Mouse (Mus musculus) left cerebral cortex, adult 9 months (tissue): Measurements from ENCODE around the gene Usp45.
"Not testable (repeated sequence)": the region's sequence is repeated elsewhere in the genome, so short reads cannot be mapped to it uniquely, and the experiment has no call there.

ENCODE experiments used
- DNase-seq, 2 experiments: peaks; one replicate each; pipeline ENCODE4 v3.0.0; 2022; ENCODE audit warnings: low spot score in 2 of 2

The Usp45 gene

DNA sequence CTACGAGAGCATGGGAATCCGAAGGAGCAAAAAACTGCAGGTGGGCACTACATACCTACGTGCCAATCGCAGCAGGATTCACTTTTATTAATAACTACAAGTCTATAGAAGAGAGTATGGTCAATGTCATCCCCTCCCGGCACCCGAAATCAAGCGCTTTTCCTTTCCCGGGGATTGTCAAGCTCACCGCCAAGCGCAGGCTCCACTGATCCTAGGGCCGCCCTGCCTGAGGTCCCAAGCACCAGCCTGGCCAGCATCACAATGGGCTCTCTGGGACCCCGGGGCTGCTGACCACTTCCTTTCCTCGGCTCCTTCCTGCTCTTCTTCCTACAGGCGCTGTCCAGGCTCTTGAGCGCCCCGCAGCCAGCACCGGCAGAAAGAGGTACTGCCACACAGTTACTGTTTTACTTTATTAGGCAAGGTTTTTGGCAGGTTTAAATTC lies at the start of gene Usp45, which contains the start of gene Tstd3:
TSS of gene Usp45 (plus strand) at position 294 of the 442 bp plus-strand sequence.
TSS of gene Tstd3 (minus strand) at position 350 of the 442 bp plus-strand sequence.
- DNase-seq: peak; percentile 50 to 92

DNA sequence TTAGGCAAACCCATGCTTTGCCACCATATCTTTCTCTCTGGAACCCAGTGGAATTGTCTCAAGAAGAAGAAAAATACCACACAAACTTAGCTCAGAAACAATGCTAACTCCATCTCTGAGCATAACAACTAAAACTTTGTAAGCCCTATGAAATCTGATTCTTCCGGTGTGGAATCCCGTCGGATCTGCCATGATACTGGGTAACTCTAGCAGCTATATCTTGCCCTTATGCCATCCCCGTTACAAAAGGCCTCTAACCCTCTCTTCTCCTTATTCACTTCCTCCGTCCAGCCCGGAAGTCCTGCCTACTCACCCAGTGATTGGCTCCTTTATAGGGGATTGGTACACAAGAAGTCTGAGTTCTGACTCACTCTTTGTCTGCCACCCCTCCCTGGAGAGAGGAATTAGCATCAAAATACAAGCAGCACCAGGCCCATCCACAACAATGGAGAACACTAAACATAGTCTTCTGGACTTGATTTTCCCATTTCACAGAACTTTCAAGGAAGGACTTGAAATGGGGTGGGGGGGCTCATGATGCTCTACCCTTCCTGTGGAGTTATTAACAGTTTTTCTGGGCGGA lies 44.1 kb upstream of the Usp45 start:
- no peak for DNase-seq

DNA sequence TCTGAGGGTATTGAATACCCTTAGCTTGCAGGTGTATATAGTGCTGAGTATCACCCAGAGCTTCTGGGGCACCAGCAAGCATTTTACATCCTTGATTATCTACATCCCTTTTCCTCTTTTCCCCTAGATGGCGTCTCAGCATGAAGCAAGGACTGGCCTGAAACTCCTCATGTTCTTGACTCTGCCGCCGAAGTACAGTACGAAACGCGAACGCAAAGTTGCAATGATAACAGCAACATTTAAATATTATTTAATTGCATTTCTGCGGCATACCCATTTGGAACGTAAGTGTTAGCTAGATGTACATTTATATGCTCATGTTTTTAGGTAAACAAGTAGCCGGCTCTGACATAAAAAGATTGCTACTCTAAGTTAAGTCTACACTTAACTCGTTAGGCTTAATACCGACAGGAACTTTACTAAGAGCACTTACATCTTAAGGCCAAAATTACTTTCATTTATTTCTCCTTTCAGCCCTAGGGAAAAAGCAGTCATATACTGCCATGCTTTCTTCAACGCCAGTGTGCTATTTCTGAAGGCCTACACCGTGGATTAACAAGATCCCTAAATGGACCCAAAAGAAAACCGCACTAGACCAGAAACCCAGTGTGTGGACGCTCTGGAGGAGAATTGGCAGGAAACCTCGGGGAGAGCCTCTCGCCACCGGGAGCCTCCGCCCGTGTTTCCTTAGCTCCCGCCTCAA lies 39.9 kb upstream of the Usp45 start:
- DNase-seq: peak; percentile 5 to 54

DNA sequence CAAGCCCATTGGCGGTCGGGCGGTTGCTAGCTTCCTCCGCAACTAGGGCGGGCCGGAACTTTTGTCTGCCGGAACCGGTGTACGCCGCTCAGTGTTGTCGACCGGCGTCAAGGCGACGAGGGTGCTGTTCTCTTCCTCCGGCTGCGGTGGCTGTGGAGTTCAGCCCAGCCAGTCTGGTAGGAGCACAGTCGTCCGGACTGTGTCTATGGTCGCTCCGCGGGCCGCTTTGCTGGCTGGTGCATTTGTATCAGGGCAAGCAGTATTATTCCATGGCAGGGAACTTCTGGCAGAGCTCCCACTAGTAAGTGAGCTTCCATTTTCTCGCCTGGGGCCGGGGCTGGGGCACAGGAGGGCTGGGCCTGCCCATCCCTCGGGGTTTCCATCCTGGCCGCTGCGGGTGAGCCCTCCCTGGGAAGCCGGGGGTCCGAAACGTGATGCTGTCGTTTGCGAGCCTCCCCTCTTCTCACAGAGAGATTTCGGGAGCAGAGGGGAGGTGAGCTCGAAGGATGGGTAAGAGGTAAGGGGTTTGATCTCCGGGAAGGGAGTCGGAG lies 39.3 kb upstream of the Usp45 start, which contains the start of gene Ccnc:
TSS of gene Ccnc (plus strand) at position 87 of the 551 bp plus-strand sequence.
- peak; percentile 64 to 90 for DNase-seq

DNA sequence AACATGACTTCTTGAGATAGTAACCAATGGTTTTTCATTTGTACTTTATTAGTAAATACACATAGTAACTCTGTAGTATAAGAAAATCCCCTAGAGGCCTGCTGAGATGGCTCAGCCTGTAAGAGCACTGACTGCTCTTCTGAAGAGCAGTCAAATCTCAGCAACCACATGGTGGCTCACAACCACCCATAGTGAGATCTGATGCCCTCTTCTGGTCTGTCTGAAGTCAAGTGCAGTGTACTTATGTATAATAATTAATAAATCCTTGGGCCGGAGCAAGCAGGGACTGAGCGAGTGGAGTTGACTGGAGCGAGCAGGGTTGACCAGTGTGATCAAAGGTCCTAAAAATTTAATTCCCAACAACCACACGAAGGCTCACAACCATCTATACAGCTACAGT lies 27.8 kb upstream of the Usp45 start:
- no peak for DNase-seq

DNA sequence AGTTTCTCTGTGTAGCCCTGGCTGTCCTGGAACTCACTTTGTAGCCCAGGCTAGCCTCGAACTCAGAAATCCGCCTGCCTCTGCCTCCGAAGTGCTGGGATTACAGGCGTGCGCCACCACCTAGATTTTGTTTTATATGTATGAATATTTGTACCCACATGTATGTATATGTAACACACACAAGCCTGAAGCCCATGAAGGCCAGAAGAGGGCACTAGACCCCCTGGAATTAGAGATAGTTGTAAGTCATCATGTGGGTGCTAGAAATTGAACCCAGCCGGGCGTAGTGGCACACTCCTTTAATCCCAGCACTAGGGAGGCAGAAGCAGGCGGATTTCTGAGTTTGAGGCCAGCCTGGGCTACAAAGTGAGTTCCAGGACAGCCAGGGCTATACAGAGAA lies 22.8 kb upstream of the Usp45 start:
- DNase-seq: not testable (repeated sequence)

DNA sequence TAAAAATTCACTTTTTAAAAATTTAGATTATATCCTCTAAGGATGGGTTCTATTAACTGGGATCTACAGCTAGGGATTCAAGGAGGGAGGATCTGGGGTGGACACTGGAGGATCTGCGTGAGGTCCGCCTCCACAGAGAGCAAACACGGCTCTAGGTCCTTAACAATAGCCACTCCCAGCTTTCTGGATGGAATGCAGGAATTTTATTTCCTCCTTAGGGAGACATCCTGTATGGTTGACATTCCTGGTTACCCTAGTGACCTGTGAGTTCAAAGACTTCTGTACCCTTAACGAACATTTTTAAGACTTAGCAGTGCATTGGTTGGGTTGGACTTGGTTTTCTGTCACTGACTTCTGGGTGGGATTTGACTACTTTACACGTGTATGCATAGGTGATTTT lies 21.2 kb upstream of the Usp45 start:
- DNase-seq: no peak

DNA sequence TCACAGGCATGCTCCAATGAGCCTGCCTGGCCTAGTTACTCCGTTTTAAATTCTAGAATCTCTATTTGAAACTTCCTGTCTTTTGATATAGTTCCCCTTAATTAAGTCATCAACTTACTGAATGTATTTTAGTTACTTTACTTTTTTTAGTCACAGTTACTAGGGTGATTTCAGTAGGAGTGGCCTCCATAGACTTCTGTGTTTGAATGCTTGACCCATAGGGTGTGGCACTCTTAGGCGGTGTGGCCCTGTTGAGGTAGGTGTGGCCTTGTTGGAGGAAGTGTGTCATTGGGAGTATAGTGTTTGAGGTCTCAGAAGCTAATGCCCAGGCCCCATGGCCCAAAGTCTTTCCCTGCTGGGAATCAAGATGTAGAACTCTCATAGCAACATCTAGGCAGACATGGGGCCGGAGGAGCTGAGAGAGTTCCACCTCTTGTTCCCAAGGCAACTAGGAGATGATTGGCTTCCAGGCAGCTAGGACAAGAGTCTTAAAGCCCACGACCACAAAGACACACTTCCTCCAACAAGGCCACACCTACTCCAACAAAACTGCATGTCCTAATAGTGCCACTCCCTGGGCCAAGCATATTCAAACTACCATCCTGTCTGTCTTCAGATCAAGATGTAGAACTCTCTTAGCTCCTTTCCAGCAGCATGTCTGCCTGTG lies 11.7 kb upstream of the Usp45 start:
- no peak for DNase-seq

DNA sequence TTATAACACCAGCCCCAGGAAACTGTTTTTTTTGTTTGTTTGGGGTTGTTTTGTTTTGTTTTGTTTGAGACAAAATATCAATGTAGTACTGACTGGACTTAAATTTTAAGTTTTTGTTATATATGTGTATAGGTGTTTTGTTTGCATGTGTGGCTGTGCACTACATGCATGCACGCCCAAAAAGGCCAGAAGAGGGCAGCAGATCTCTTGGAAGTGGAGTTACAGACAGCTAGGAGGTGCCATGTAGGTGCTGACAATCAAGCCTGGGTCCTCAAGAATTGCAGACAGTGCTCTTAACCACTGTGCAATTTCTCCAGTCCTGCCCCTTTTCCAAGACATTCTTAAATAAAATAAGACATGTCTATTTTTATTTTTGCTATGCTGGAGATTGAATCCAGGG lies 8.1 kb upstream of the Usp45 start:
- DNase-seq: no peak

DNA sequence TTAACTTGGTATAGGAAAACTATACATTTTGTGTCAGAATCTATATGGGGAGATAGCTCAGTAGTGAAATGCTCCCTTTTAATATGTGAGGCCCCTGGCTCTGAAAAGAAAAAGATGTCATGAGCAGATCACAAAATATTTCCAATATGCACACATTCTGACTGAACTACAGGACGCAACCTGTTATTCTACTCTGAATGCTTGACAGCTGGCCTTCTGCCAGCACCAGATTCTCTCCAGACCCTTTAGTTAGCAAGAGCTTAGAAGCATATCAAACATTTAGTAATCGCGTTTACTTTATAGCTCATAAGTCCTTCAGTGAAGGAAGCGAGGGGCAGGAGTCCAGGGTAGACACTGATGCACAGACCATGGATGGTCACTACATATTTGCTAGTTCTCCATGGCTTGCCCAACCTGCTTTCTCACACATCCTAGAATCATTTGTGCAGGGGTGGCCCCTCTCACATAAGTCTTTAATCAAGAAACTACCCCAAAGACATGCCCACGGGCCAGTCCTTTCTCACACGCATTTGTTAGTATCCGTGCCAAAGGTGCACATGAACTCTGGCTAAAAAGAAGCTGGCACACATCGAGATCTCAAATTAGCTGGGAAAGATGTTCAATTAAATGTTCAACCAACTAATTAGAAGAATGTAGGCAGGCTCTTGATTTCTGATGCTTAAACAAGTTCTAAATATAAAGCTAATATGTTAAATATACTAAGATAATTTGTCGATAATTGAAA lies 5.4 kb upstream of the Usp45 start:
- DNase-seq: no peak

DNA sequence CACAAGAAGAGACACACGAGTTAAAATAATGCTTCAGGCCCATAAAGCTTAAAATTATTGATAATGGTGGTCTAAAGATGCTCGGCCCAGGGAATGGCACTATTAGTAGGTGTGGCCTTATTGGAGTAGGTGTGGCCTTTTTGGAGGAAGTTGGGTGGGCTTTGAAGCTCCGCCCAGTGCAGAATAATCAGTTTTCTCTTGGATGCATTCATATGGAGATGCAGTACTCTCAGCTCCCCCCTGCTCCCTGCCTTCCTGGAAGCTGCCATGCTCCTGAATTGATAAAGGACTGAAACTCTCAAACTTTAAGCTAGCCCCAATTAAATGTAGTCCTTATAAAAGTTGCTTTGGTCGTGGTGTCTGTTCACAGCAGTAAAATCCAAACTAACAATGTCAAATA lies 3.1 kb upstream of the Usp45 start:
- DNase-seq: no peak

DNA sequence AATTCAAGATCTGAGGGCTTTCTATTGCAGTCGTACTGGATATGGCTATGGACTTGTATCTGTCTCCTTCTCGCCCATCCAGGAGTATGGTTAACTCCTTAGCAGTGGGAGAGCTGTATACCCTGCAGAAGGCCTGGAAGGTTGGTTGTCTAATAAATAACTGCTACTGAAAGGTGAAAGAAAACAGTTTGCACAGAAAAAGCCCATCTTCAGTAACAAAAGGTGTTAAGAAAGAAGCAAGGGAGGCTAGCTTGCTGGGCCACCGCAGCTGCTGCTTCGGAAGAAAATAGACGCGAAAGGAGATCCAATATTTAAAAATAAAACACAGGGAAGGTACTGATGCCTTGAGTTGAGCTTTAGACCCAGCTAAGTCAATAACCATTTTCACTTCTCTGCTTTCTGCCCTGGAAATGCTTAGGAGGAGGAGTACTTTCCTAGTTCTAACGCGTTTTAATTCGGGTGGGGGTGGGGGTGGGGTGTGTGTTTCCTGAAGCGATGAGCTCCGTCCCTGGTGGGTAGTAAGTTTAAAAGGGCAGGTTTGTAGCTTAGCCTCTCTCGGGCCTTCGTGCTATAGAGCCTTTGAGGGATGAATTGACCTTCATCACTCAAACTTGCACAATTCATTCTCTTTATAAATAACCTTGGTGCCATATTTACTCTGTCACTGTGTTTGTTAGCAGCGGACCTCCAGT lies 639 bp upstream of the Usp45 start:
- DNase-seq: no peak

DNA sequence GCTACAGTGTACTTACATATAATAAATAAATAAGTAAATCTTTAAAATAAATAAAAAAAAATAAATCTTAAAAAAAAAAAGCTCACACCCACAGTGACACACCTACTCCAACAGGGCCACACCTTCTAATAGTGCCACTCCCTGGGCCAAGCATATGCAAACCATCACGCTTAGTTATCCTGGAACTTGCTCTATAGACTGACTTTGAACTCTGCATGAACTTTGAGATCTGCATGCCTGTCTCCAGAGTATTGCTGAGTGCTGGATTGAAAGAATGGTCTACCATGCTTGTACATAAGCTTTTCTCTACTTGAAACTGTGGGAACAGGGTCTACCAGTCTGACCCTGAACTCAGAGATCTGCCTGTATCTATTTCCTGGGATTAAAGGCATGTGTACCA lies 4.1 kb downstream of the Usp45 start:
- DNase-seq: no peak

DNA sequence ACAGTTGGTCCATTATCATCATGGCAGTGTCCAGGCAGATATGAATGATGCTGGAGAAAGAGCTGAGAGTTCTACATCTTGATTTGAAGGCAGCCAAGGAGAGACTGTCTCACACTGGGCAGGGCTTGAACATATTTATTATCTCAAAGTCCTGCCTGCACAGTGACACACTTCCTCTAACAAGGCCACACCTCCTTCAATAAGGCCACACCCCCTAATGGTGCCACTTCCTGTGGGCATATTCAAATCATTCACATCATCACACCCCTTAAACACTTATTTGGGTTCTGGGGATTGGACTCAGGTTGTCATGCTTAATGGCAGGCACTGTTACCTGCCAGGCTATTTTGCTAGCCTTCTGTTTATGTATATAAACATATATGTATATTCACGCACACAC lies 5.3 kb downstream of the Usp45 start:
- DNase-seq: no peak

DNA sequence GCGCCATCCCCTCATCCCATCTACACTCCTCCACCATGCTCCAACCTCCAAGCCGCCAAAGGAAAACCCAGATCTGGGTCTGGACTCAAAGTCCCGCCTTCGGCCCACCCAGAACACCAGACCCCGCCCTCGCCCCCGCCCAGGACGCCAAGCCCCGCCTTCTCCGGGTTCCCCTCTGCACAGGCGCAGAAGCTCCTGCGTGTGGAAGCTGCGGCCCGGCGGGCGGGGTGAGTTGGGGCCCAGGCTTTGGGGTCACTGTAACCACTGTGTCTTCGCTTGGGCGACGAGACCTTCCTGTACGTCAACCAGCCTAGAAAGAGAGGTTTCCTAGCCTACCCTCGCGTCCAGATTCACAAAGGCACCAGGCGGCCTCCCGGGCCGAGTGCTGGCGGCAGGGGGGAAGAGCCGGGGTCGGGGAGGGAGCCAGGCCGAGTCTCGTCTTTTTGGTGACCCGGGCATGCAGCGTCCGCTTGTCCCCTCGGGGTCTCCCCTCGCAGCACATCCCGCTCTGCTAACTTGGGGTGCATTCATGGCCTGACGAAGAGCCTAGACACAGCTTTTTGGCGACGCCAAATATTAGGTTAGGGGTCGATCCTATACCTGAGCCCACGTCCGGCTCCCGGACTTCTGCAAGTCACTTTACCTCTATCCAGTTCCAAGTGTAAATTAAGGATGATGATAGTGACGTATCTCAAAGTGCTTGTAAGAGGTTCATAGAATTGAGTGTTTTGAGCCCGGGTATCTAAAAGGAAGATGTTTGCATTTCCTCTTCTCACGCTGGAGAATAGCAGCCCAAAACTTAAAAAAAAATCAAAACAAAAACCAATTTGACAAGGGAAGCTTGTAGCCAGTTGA lies 9.4 kb downstream of the Usp45 start:
- DNase-seq: peak; percentile 70 to 89

DNA sequence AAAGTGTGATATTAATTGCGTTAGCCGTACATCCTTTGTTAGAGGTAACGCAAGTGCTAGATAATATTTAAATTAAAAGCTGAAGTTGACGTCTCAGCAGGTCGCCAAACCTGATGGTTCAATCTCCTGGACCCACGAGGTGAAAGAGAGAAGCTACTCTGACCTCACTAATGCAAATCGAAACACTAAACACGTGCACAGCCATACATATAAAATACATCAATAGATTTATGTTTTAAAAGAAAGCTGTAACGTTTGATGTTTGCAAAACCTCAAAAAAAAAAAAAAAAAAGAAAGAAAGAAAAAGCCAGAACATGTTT lies 9.9 kb downstream of the Usp45 start:
- no peak for DNase-seq

DNA sequence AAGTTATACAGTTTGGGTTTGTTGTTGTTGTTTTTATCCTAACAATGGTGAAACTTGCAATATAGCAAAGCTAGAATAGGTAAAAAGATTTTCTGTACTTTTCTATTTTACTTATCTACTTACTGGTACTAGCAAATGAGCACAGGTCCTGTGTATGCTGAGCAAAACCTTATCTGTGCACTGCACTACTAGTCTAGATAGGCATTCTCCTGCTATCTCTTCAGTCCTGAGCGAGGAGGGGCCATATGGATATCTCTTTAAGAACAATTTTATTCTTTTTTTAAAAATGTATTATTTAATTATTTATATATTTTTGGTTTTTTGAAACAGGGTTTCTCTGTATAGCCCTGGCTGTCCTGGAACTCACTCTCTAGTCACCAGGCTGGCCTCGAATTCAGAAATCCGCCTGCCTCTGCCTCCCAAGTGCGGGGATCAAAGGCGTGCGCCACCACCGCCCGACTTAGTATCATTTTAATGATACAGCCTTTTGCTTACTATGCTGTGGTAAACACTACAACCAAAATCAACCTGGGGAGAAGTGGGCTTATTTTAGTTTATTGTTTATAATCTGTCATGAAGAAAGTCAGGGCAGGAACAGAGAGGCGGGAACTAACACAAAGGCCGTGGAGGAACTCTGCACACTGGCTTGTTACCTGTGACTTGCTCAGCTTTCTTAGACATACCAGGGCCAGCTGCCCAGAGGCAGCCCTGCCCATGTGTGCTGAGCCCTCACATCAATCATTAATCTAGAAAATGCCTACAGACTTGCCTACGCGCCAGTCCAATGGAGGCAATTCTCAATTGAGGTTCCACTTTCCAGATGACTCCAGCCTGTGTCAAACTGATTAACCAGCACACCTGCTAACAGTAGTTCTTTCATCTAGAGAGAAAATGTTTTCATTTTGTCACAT lies 14.1 kb downstream of the Usp45 start:
- no peak for DNase-seq

DNA sequence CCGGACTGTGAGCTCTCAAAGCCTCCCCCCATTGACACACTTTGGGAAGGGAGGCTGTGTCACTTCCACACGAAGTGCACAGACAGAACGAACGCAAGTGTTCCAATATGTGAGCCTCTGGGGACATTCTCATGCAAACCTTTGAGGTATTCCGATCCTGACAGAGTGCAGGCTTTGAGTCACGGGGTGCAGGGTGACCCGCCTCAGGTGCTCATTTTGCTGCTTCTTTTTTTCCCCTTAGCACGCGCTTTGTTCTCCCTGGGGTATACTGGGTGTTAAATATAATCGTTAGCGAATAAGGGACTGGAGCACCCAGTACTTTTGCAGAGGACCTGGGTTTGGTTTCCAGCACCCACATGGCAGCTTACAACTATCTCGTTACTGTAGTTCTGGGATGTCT lies 19.3 kb downstream of the Usp45 start:
- DNase-seq: no peak

DNA sequence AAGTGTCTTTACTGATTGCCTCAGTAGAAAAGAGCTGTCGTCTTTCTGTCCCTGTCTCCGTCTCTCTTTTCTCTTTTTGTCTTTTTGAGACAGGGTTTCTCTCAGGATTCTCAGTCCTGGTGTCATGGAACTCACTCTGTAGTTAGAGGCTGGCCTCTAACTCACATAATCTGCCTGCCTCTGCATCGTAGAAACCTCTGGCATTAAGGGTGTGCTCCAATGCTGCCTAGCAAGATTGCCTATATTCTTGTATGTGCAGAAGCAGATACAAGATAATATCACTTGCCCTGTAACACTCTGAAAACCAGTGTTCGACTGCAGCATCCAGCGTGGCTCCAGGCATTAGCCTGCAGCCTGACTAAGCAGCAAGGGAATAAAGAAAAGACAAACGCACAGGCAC lies 21.9 kb downstream of the Usp45 start:
- no peak for DNase-seq

DNA sequence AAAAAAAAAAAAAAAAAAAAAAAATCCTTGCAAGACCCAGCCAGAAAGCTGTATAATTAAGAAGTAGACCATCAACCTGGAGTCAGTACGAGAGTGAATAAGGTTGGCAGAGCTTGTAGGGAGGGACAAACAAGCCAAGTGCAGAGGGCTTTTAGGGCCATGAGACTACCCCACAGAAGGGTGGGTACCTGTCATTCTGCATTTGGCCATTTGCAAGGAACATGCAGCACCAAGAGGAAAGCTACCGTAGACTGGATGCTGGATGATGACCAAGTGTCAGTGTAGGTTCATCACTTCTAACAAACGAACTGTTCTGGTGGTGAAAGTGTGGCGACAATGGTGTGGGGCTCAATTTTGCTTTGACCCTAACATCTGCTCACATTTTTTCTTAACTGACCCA lies 22.9 kb downstream of the Usp45 start:
- DNase-seq: no peak
